Mouse (Mus musculus) erythroblast, embryonic 14.5 days (primary cell): ENCODE results near the gene Preb. TPM values are rescaled to one million over a fixed set of nuclear protein-coding genes. Genes with fewer than 3 reads are reported as not detected.

Experiments
- H3K27me3 ChIP-seq: 2 replicates; pipeline ENCODE4 v1.6.1; 2012; ENCODE audit warnings: inconsistent platforms; ENCODE audit not compliant: control insufficient read depth
- H3K36me3 ChIP-seq: 2 replicates; pipeline ENCODE4 v1.6.1; 2012; ENCODE audit warnings: mild to moderate bottlenecking, inconsistent platforms; ENCODE audit not compliant: control insufficient read depth
- H3K4me1 ChIP-seq: 2 replicates; pipeline ENCODE4 v1.6.1; 2012; ENCODE audit warnings: inconsistent platforms; ENCODE audit not compliant: control insufficient read depth
- H3K4me3 ChIP-seq: replicated peaks from 2 replicates; pipeline ENCODE3; 2012; ENCODE audit warnings: moderate library complexity, mild to moderate bottlenecking, inconsistent platforms
- H3K9me3 ChIP-seq: 2 replicates; pipeline ENCODE4 v1.6.1; 2012; ENCODE audit warnings: low read length, inconsistent platforms, mixed read lengths; ENCODE audit not compliant: control insufficient read depth
- GATA1 ChIP-seq: IDR thresholded peaks from 2 replicates; pipeline ENCODE4 v1.6.1; 2012; ENCODE audit warnings: low read length, inconsistent platforms, mixed read lengths
- TAL1 ChIP-seq: IDR thresholded peaks from 3 replicates; pipeline ENCODE4 v1.6.1; 2012; ENCODE audit warnings: low read length, inconsistent platforms, mixed read lengths
- polyA plus RNA-seq: library from polyadenylated mRNA; stranded (reverse); fragments of >175 nt; gene quantifications from 2 replicates; pipeline ENCODE4 v1.2.3, GENCODE M21; 2012

Preb gene
- polyA plus RNA-seq, 1 experiment: 5.1 TPM

GRCm38 (mm10) chr5:30901860-30902259 is 58.3 kb downstream of the Preb start:
- Histone ChIP-seq H3K9me3 (no peaks in the 10 kb centered on the region), H3K27me3 (no peaks in the 10 kb centered on the region), H3K4me3 (no peak overlapping the region), H3K36me3 (peaks cover 84% of the 10 kb centered on the region), H3K4me1 (peaks cover 23% of the 10 kb centered on the region)
- TF ChIP-seq TAL1 (no peak), GATA1 (no peak)

Other genes with a start within 250 kb of the Preb start
- 0.01 TPM in 1 of 2 replicates, not detected in the other for gene Dpysl5, start 248.8 kb downstream of the Preb start, polyA plus RNA-seq
- gene Mapre3, start 145.7 kb downstream of the Preb start, polyA plus RNA-seq: 0.09 TPM in 1 of 2 replicates, not detected in the other
- 0.90 and 1.2 TPM in 2 replicates for gene Tmem214, start 92.3 kb downstream of the Preb start, polyA plus RNA-seq
- gene Agbl5, start 71.7 kb downstream of the Preb start, polyA plus RNA-seq: 2.4 and 2.7 TPM in 2 replicates
- gene Ost4, start 52.6 kb downstream of the Preb start, polyA plus RNA-seq: 27.7 and 30.6 TPM in 2 replicates
- 0.50 and 0.81 TPM in 2 replicates for gene Emilin1, start 47.0 kb downstream of the Preb start, polyA plus RNA-seq
- gene Khk, start 38.9 kb downstream of the Preb start, polyA plus RNA-seq: 1.8 and 2.6 TPM in 2 replicates
- gene Cgref1, start 14.8 kb downstream of the Preb start, polyA plus RNA-seq: not detected in 2 replicates
- gene Tcf23, start 8.3 kb upstream of the Preb start, polyA plus RNA-seq: not detected in 2 replicates
- gene Atraid, start 88.0 kb upstream of the Preb start, polyA plus RNA-seq: 0.81 and 1.6 TPM in 2 replicates
- 0.07 and 0.13 TPM in 2 replicates for gene Slc5a6, start 88.6 kb upstream of the Preb start, polyA plus RNA-seq
- gene Cad, start 94.4 kb upstream of the Preb start, polyA plus RNA-seq: 14.6 and 19.9 TPM in 2 replicates
- gene Dnajc5g, start 145.9 kb upstream of the Preb start, polyA plus RNA-seq: not detected in 2 replicates
- not detected in 2 replicates for gene Slc30a3, start 147.9 kb upstream of the Preb start, polyA plus RNA-seq
- not detected in 2 replicates for gene Trim54, start 156.4 kb upstream of the Preb start, polyA plus RNA-seq
- gene Ucn, start 178.5 kb upstream of the Preb start, polyA plus RNA-seq: not detected in 2 replicates
- gene Mpv17, start 193.9 kb upstream of the Preb start, polyA plus RNA-seq: 0.14 and 0.38 TPM in 2 replicates
- 2.2 and 2.5 TPM in 2 replicates for gene Gm29609, start 219.6 kb upstream of the Preb start, polyA plus RNA-seq
- 4.0 and 4.9 TPM in 2 replicates for gene Gtf3c2, start 219.8 kb upstream of the Preb start, polyA plus RNA-seq
- 2.7 and 2.9 TPM in 2 replicates for gene Snx17, start 232.9 kb upstream of the Preb start, polyA plus RNA-seq
- 32.5 and 34.0 TPM in 2 replicates for gene Eif2b4, start 233.1 kb upstream of the Preb start, polyA plus RNA-seq
- 2.5 TPM in 2 replicates for gene Zfp513, start 241.9 kb upstream of the Preb start, polyA plus RNA-seq